Mouse (Mus musculus): Measurements from ENCODE around the gene Kbtbd4.

The Kbtbd4 gene

GRCm38 (mm10) chr2:90956053-90956452 is 51.5 kb downstream of the Kbtbd4 start:
- no peak for DNase-seq (ENCODE audit: low read depth, low spot score)

- DNase-seq (ENCODE audit: low read depth, low spot score) = no peak
These were observed 54.3 kb downstream of the Kbtbd4 start for GRCm38 (mm10) chr2:90958856-90959255.

GRCm38 (mm10) chr2:90960012-90960411 is 55.5 kb downstream of the Kbtbd4 start:
- no peak for DNase-seq (ENCODE audit: low read depth, low spot score)

Data from CD4-positive helper T cell, adult 2 months (primary cell).